Comparison of ENCODE assay signal across 13 mouse cellular contexts in the genomic region with DNA sequence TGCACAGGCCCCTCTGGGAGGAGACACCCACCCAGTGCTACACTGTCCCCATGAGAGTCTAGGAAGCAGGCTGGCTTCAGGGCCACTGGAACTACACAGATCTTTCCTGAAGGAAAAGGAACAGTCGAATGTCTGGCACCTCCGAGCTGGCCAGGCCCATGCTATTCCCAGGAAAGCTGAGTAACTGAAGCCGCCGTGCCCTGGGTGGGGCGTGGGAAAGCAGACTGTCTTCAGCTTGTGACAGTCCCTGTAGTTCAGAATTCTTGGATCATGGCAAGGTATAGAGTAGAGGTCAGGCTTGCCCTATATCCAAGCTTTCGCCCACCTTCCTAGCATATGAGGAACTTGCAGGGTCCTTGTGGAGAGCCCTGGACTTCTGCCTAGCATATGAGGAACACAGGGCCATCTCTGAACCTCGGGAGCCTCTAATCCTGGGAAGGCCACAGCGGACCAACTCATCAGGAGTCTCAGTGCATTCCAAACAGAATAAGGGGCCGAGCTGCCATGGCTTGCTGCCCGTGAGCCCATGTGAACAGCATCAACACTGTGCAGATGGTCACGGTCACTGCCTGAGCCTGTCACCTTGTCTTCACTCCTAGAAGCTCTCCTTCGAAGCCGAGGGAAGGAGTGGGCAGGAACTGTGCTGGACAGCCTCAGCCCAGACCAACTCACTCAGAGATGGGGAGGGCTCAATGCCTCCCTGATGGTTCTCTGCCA. TPM values are rescaled to one million over a fixed set of nuclear protein-coding genes. Genes with fewer than 3 reads are reported as not detected.
DNase-seq lines count a peak whose midpoint lies in the region; ATAC-seq lines count a peak whose summit lies in the region.
"Had no signal": no experiment of that assay in that cellular context is flagged by ENCODE, and none has a peak within 500 bp of the region (broad histone marks: within the 10 kb centered on the region; RNA-seq: fewer than 3 reads in every experiment).

No protein-coding gene starts in this region.

- peaks cover 66% of the 10 kb centered on the region for H3K36me3 ChIP-seq in heart, embryonic 13.5 days
- H3K36me3 ChIP-seq in neural tube, embryonic 13.5 days, result peaks cover 52% of the 10 kb centered on the region
- peaks cover 43% of the 10 kb centered on the region for H3K36me3 ChIP-seq in embryonic facial prominence, embryonic 12.5 days

- no peak overlapping the region for H3K4me2 ChIP-seq in heart, embryonic 13.5 days
- H3K4me2 ChIP-seq in neural tube, embryonic 13.5 days, result no peak overlapping the region
- no peak overlapping the region for H3K4me2 ChIP-seq in embryonic facial prominence, embryonic 12.5 days (replicated peaks)
- H3K4me2 ChIP-seq: forebrain, embryonic 15.5 days; lung, embryonic 15.5 days had no signal

- H3K4me1 ChIP-seq in heart, embryonic 13.5 days, result peaks cover 21% of the 10 kb centered on the region
- H3K4me1 ChIP-seq in neural tube, embryonic 13.5 days (replicated peaks), result peaks cover 27% of the 10 kb centered on the region
- H3K4me1 ChIP-seq in embryonic facial prominence, embryonic 12.5 days, result peaks cover 62% of the 10 kb centered on the region
- H3K4me1 ChIP-seq: forebrain, embryonic 15.5 days; lung, embryonic 15.5 days had no signal

- 0 out of 2 replicates have a peak overlapping the region, but pooled peaks have one; percentile 10 for H3K27ac ChIP-seq in heart, embryonic 13.5 days (replicated peaks)
- 0 out of 2 replicates have a peak overlapping the region, but pooled peaks have one; percentile 9 for H3K27ac ChIP-seq in neural tube, embryonic 13.5 days (replicated peaks)
- peak overlapping the region; percentile 88 for H3K27ac ChIP-seq in embryonic facial prominence, embryonic 12.5 days
- H3K27ac ChIP-seq: forebrain, embryonic 15.5 days; lung, embryonic 15.5 days had no signal

- DNase-seq in heart, adult 18-20 months, result no peak
- DNase-seq in neural tube, embryonic 10.5 days (ENCODE audit: extremely low spot score, low spot score), result no peak
- DNase-seq in urinary bladder, postnatal 4 days (ENCODE audit: low spot score in 2 of 2), result no peak
- DNase-seq in left cerebral cortex, postnatal 36 days (ENCODE audit: low spot score in 2 of 2), result no peak
- DNase-seq in adrenal gland, postnatal 25 days, result no peak
- DNase-seq: embryo, embryonic 11 days had no signal

- 73% methylated on average over 13 of the region's 13 CpGs for WGBS in heart, embryonic 13.5 days
- WGBS in neural tube, embryonic 13.5 days, result 91% methylated on average over 13 of the region's 13 CpGs
- WGBS in embryonic facial prominence, embryonic 12.5 days, result 67% methylated on average over 13 of the region's 13 CpGs

- H3K9me3 ChIP-seq in heart, embryonic 13.5 days, result no peaks in the 10 kb centered on the region
- no peaks in the 10 kb centered on the region for H3K9me3 ChIP-seq in neural tube, embryonic 13.5 days
- H3K9me3 ChIP-seq in embryonic facial prominence, embryonic 12.5 days, result no peaks in the 10 kb centered on the region
- H3K9me3 ChIP-seq: forebrain, embryonic 15.5 days; G1E; lung, embryonic 15.5 days had no signal

- H3K9ac ChIP-seq in heart, embryonic 13.5 days, result no peak overlapping the region
- H3K9ac ChIP-seq in neural tube, embryonic 13.5 days, result no peak overlapping the region
- no peak overlapping the region for H3K9ac ChIP-seq in embryonic facial prominence, embryonic 12.5 days
- H3K9ac ChIP-seq: forebrain, embryonic 15.5 days; lung, embryonic 15.5 days had no signal

- H3K27me3 ChIP-seq in heart, embryonic 13.5 days (replicated peaks), result no peaks in the 10 kb centered on the region
- no peaks in the 10 kb centered on the region for H3K27me3 ChIP-seq in neural tube, embryonic 13.5 days
- no peaks in the 10 kb centered on the region for H3K27me3 ChIP-seq in embryonic facial prominence, embryonic 12.5 days
- H3K27me3 ChIP-seq: forebrain, embryonic 15.5 days; lung, embryonic 15.5 days had no signal

- ATAC-seq in heart, embryonic 13.5 days (ENCODE audit: extremely low read depth, insufficient number of reproducible peaks, low FRiP score, low TSS enrichment), result no peak
- ATAC-seq in neural tube, embryonic 13.5 days (ENCODE audit: low read depth), result no peak
- ATAC-seq in embryonic facial prominence, embryonic 12.5 days (ENCODE audit: insufficient number of reproducible peaks, insufficient read depth, low FRiP score, low TSS enrichment), result no peak
- ATAC-seq: forebrain, embryonic 15.5 days had no signal

- H3K4me3 ChIP-seq in heart, embryonic 13.5 days, result no peak overlapping the region
- no peak overlapping the region for H3K4me3 ChIP-seq in neural tube, embryonic 13.5 days
- no peak overlapping the region for H3K4me3 ChIP-seq in embryonic facial prominence, embryonic 12.5 days
- H3K4me3 ChIP-seq: forebrain, embryonic 15.5 days; lung, embryonic 15.5 days had no signal

- intact Hi-C loops in left cerebral cortex, postnatal 36 days (cut with DNase I), result no loop called here

RNA-seq across cellular contexts. Expression of gene Pqlc2, which starts 44.6 kb away (rescaled TPM):
- 8.8 and 10.2 TPM in 2 replicates for polyA plus RNA-seq in heart, embryonic 13.5 days (2015; fragmentation: Nextera tagmentation; extraction: Ambion mirVana)
- 1 to 10 TPM; 5.0 to 5.8 TPM for total RNA-seq in heart, adult 18-20 months (2021)
- polyA plus RNA-seq in neural tube, embryonic 13.5 days (2015; fragmentation: Nextera tagmentation; extraction: Ambion mirVana), result 12.9 and 13.2 TPM in 2 replicates
- 15.0 and 17.0 TPM in 2 replicates for polyA plus RNA-seq in embryonic facial prominence, embryonic 12.5 days (2016; fragmentation: Nextera tagmentation; extraction: Ambion mirVana)
- 10 to 100 TPM; 11.1 to 13.4 TPM for total RNA-seq in left cerebral cortex, postnatal 36 days (2021)
- 9.9 and 13.3 TPM in 2 replicates for total RNA-seq in adrenal gland, postnatal 25 days (2021)
- total RNA-seq: hematopoietic stem cell, adult 5-6 weeks had no signal

RNA-seq across cellular contexts. Expression of gene Akr7a5, which starts 44.6 kb away (rescaled TPM):
- polyA plus RNA-seq in heart, embryonic 13.5 days (2015; fragmentation: Nextera tagmentation; extraction: Ambion mirVana), result 65.3 and 66.3 TPM in 2 replicates
- total RNA-seq in heart, adult 18-20 months (2021), result 10 to 100 TPM; 55.9 to 57.5 TPM
- 55.6 and 58.6 TPM in 2 replicates for polyA plus RNA-seq in neural tube, embryonic 13.5 days (2015; fragmentation: Nextera tagmentation; extraction: Ambion mirVana)
- polyA plus RNA-seq in embryonic facial prominence, embryonic 12.5 days (2016; fragmentation: Nextera tagmentation; extraction: Ambion mirVana), result 134 TPM in 2 replicates
- 10 to 100 TPM; 24.9 to 32.3 TPM for total RNA-seq in left cerebral cortex, postnatal 36 days (2021)
- 61.5 and 69.4 TPM in 2 replicates for total RNA-seq in adrenal gland, postnatal 25 days (2021)

Comparison
In these comparisons a context has a peak if more than half of its experiments do, and no peak if none do; other contexts are left out.
1. H3K27ac ChIP-seq: peak in every context shown above with its lines; median percentile 88 in embryonic facial prominence, embryonic 12.5 days; 10 in heart, embryonic 13.5 days; 9 in neural tube, embryonic 13.5 days.